Mouse (Mus musculus): ENCODE measurements around the gene Slc38a6. TPM values are rescaled to one million over a fixed set of nuclear protein-coding genes. Genes with fewer than 3 reads are reported as not detected.
A peak's percentile ranks its signal among the peaks of the same experiment; 100 is the strongest.

Slc38a6 gene
- total RNA-seq, 1 experiment = 17.4 TPM

DNA sequence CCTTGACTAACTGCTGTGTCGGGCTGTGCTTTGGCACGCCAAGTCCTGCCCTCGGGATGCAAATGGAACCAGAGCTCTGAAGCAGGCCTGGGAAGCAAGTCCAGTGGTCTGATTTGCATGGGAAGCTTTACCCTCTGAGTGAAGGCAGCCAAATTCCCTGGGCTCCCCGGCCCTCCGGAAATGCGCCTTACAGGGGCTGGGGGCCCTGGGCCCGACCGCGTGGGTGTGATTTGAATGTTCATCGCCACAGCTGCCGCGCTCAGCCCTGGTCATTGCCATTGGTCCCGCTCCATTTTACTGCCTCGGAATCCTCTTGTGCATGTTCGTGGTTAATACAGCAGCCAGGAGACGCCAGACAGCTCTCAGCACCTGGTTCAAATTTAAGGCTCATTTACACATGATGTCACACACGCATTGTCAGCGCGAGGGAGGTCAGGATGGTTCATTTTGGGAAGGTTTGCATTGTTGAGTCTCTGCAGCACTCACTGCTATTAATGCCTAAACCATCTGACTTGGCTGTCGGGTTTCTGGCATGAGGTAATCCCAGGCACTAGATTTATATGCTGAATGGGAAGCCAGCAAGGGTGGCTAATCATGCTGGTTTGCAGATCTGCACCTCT, 81.0 kb downstream of the Slc38a6 start:
- Histone ChIP-seq H3K4me1 (ENCODE audit: control insufficient read depth in 2 of 2, insufficient read depth in 2 of 2, low read length in 2 of 2, poor library complexity in 1 of 2) (peaks cover 3 to 4% of the 10 kb centered on the region in 2 experiments; a peak in 2 of 4 replicates), H3K9ac (ENCODE audit: insufficient read depth, low read depth, low read length, poor library complexity, severe bottlenecking) (peak overlapping the region; percentile 40), H3K27ac (ENCODE audit: insufficient read depth, low read depth, low read length, poor library complexity, severe bottlenecking) (no peak overlapping the region), H3K36me3 (ENCODE audit: control insufficient read depth, insufficient read depth, low read length, poor library complexity, severe bottlenecking) (no peaks in the 10 kb centered on the region), H3K9me3 (ENCODE audit: control insufficient read depth, insufficient read depth, low read depth, low read length) (no peaks in the 10 kb centered on the region), H3K4me3 (ENCODE audit: insufficient read depth in 1 of 2, low read depth in 1 of 2, low read length in 2 of 2, poor library complexity in 1 of 2, severe bottlenecking in 1 of 2) (peak overlapping the region; percentile 9 to 26; a peak in 2 of 4 replicates)
- TF ChIP-seq HCFC1 (IDR thresholded peaks at IDR 0.05; ENCODE audit: borderline replicate concordance, insufficient read depth, low read length) (no peak), ZC3H11A (IDR thresholded peaks at IDR 0.05; ENCODE audit: borderline replicate concordance, low read depth, low read length) (no peak), MAFK (IDR thresholded peaks at IDR 0.05; ENCODE audit: insufficient read depth, low read depth, low read length) (no peak), ZNF384 (IDR thresholded peaks at IDR 0.05; ENCODE audit: low read depth, low read length) (no peak), CHD2 (IDR thresholded peaks at IDR 0.05; ENCODE audit: low read depth, low read length) (no peak)
- in situ Hi-C loops (cut with MboI; ENCODE audit: low sequenced_read_pairs in 2 of 2, unreplicated experiment in 2 of 2) = no loop called here
- no peak for DNase-seq (ENCODE audit: low read depth, low spot score)

DNA sequence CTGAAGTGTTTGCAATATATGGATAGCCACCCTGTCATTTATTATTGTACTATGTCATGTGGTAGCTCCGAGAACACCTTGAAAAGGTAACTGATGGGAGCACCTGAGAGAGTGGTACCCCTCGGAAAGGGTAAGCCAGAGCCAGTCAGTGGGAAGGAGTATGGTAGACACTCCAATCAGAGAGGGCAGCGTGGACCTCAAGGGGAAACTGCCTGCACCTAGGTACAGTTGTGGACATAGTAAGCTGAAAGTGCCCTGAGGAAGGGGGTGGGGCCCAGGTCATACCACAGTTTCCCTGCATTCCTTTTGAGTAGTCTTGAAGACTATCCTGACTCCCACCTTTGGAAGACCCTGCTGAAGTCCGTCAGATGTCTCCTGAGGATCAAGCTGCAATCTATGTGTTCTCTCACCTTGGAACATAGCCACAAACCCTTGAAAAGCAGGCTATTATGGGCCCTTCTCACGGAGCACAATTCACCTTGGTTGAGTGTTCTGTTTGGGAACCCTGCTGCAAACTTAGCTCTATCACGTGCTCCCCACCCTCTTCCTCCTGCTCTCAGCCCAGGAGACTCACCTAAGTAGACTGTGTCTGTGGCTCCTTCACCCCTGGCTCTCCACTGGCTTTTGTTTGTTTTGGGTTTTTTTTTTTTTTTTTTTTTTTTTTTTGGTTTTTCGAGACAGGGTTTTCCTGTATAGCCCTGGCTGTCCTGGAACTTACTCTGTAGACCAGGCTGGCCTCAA, 82.5 kb downstream of the Slc38a6 start:
- Histone ChIP-seq H3K9ac (ENCODE audit: insufficient read depth, low read depth, low read length, poor library complexity, severe bottlenecking) (no peak overlapping the region), H3K9me3 (ENCODE audit: control insufficient read depth, insufficient read depth, low read depth, low read length) (no peaks in the 10 kb centered on the region), H3K4me3 (ENCODE audit: insufficient read depth in 1 of 2, low read depth in 1 of 2, low read length in 2 of 2, poor library complexity in 1 of 2, severe bottlenecking in 1 of 2) (no peak overlapping the region), H3K4me1 (ENCODE audit: control insufficient read depth in 2 of 2, insufficient read depth in 2 of 2, low read length in 2 of 2, poor library complexity in 1 of 2) (peaks cover 3 to 4% of the 10 kb centered on the region in 2 experiments; a peak in 2 of 4 replicates), H3K27ac (ENCODE audit: insufficient read depth, low read depth, low read length, poor library complexity, severe bottlenecking) (no peak overlapping the region), H3K36me3 (ENCODE audit: control insufficient read depth, insufficient read depth, low read length, poor library complexity, severe bottlenecking) (no peaks in the 10 kb centered on the region)
- no peak for DNase-seq (ENCODE audit: low read depth, low spot score)
- in situ Hi-C loops (cut with MboI; ENCODE audit: low sequenced_read_pairs in 2 of 2, unreplicated experiment in 2 of 2) = no loop called here
- TF ChIP-seq HCFC1 (IDR thresholded peaks at IDR 0.05; ENCODE audit: borderline replicate concordance, insufficient read depth, low read length) (no peak), CHD2 (IDR thresholded peaks at IDR 0.05; ENCODE audit: low read depth, low read length) (no peak), MAFK (IDR thresholded peaks at IDR 0.05; ENCODE audit: insufficient read depth, low read depth, low read length) (no peak), ZNF384 (IDR thresholded peaks at IDR 0.05; ENCODE audit: low read depth, low read length) (no peak), ZC3H11A (IDR thresholded peaks at IDR 0.05; ENCODE audit: borderline replicate concordance, low read depth, low read length) (no peak)

DNA sequence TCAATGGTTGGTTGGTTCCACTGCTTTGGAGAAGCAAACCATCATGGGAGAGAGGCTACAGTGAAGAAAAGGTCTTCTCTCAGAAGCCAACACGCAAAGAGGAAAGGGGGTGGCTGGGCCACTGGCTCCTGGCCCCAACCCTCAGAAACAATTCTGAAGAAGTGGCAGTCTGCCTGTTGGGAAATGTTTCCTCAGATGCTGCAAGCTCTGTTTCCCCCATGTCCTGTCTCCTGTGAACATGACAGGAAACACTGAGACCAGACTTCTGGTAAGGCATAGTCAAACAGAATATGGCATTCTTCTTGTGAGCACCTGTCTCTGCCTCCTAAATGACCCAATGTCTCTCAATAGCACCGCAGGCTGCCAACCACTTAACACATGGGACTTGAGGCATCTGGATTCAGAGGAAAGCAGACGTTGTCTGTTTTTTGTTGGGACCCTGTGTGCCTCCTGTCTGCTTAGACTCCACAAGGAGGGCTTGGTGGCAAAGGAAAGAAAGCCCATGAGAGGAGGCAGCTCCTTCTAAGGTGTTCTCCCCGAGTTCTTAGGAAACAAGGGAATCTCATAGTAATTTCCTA, 83.9 kb downstream of the Slc38a6 start:
- Histone ChIP-seq H3K27ac (ENCODE audit: insufficient read depth, low read depth, low read length, poor library complexity, severe bottlenecking) (no peak overlapping the region), H3K9ac (ENCODE audit: insufficient read depth, low read depth, low read length, poor library complexity, severe bottlenecking) (no peak overlapping the region), H3K4me3 (ENCODE audit: insufficient read depth in 1 of 2, low read depth in 1 of 2, low read length in 2 of 2, poor library complexity in 1 of 2, severe bottlenecking in 1 of 2) (no peak overlapping the region), H3K4me1 (ENCODE audit: control insufficient read depth in 2 of 2, insufficient read depth in 2 of 2, low read length in 2 of 2, poor library complexity in 1 of 2) (peaks cover 3 to 4% of the 10 kb centered on the region in 2 experiments; a peak in 2 of 4 replicates), H3K9me3 (ENCODE audit: control insufficient read depth, insufficient read depth, low read depth, low read length) (no peaks in the 10 kb centered on the region), H3K36me3 (ENCODE audit: control insufficient read depth, insufficient read depth, low read length, poor library complexity, severe bottlenecking) (no peaks in the 10 kb centered on the region)
- DNase-seq (ENCODE audit: low read depth, low spot score) = no peak
- no peak for TF ChIP-seq ZC3H11A (IDR thresholded peaks at IDR 0.05; ENCODE audit: borderline replicate concordance, low read depth, low read length)
- no peak for TF ChIP-seq HCFC1 (IDR thresholded peaks at IDR 0.05; ENCODE audit: borderline replicate concordance, insufficient read depth, low read length)
- no peak for TF ChIP-seq MAFK (IDR thresholded peaks at IDR 0.05; ENCODE audit: insufficient read depth, low read depth, low read length)
- no peak for TF ChIP-seq CHD2 (IDR thresholded peaks at IDR 0.05; ENCODE audit: low read depth, low read length)
- no peak for TF ChIP-seq ZNF384 (IDR thresholded peaks at IDR 0.05; ENCODE audit: low read depth, low read length)
- in situ Hi-C loops (cut with MboI; ENCODE audit: low sequenced_read_pairs in 2 of 2, unreplicated experiment in 2 of 2) = no loop called here

DNA sequence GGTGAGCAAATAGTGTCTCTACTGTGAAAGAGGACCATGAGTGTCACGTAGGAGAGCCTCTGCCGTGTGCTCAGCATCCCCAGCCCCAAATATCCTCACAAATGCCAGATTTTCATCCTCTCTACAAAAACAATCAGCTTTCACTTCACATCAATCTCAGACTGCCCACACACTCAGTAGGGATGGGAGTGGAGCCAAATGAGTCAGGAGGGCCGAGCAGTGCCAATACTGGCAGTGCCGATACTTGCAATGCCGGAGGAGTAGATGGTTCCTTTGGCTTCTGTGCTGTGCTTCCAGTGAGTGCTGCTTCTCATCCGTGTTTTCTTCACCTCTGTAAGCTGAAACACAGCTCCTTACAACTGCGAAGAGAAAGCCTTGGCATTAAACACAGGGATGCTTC, 84.6 kb downstream of the Slc38a6 start:
- H3K27ac ChIP-seq (ENCODE audit: insufficient read depth, low read depth, low read length, poor library complexity, severe bottlenecking) = no peak overlapping the region
- DNase-seq (ENCODE audit: low read depth, low spot score) = no peak
- no peaks in the 10 kb centered on the region for H3K36me3 ChIP-seq (ENCODE audit: control insufficient read depth, insufficient read depth, low read length, poor library complexity, severe bottlenecking)
- peaks cover 3 to 4% of the 10 kb centered on the region in 2 experiments; a peak in 2 of 4 replicates for H3K4me1 ChIP-seq (ENCODE audit: control insufficient read depth in 2 of 2, insufficient read depth in 2 of 2, low read length in 2 of 2, poor library complexity in 1 of 2)
- no peaks in the 10 kb centered on the region for H3K9me3 ChIP-seq (ENCODE audit: control insufficient read depth, insufficient read depth, low read depth, low read length)
- H3K9ac ChIP-seq (ENCODE audit: insufficient read depth, low read depth, low read length, poor library complexity, severe bottlenecking) = no peak overlapping the region
- TF ChIP-seq ZNF384 (IDR thresholded peaks at IDR 0.05; ENCODE audit: low read depth, low read length) = no peak
- no peak for TF ChIP-seq HCFC1 (IDR thresholded peaks at IDR 0.05; ENCODE audit: borderline replicate concordance, insufficient read depth, low read length)
- TF ChIP-seq MAFK (IDR thresholded peaks at IDR 0.05; ENCODE audit: insufficient read depth, low read depth, low read length) = no peak
- H3K4me3 ChIP-seq (ENCODE audit: insufficient read depth in 1 of 2, low read depth in 1 of 2, low read length in 2 of 2, poor library complexity in 1 of 2, severe bottlenecking in 1 of 2) = no peak overlapping the region
- in situ Hi-C loops (cut with MboI; ENCODE audit: low sequenced_read_pairs in 2 of 2, unreplicated experiment in 2 of 2) = no loop called here

All from ES-E14 (cell line).